Mouse (Mus musculus) brain, embryonic 14.5 days (tissue): ENCODE measurements around the gene Ephb4. TPM values are rescaled to one million over a fixed set of nuclear protein-coding genes. Genes with fewer than 3 reads are reported as not detected.

Experiments used
- DNase-seq: peaks from one replicate; pipeline ENCODE4 v3.0.0-alpha.2; 2011; ENCODE audit warnings: low read depth
- CTCF ChIP-seq: fragments of 200-500 bp; IDR thresholded peaks from 2 replicates; pipeline ENCODE4 v1.5.1; 2012; ENCODE audit warnings: inconsistent platforms, mild to moderate bottlenecking, moderate library complexity, borderline replicate concordance; ENCODE audit not compliant: insufficient read depth, insufficient read length; ENCODE audit errors: extremely low read depth
- POLR2A ChIP-seq: fragments of 200-500 bp; IDR thresholded peaks from 2 replicates; pipeline ENCODE4 v1.6.1; 2012; ENCODE audit warnings: mild to moderate bottlenecking, inconsistent platforms, borderline replicate concordance; ENCODE audit not compliant: poor library complexity, insufficient read depth, insufficient read length, severe bottlenecking; ENCODE audit errors: extremely low read depth
- polyA plus RNA-seq: library from polyadenylated mRNA; depleted of rRNA; stranded (reverse); fragments of >200 nt; gene quantifications from 2 replicates; pipeline ENCODE4 v1.2.3, GENCODE M21; 2012; rRNA removed

The Ephb4 gene
- 15.5 and 18.8 TPM in 2 replicates for polyA plus RNA-seq

DNA sequence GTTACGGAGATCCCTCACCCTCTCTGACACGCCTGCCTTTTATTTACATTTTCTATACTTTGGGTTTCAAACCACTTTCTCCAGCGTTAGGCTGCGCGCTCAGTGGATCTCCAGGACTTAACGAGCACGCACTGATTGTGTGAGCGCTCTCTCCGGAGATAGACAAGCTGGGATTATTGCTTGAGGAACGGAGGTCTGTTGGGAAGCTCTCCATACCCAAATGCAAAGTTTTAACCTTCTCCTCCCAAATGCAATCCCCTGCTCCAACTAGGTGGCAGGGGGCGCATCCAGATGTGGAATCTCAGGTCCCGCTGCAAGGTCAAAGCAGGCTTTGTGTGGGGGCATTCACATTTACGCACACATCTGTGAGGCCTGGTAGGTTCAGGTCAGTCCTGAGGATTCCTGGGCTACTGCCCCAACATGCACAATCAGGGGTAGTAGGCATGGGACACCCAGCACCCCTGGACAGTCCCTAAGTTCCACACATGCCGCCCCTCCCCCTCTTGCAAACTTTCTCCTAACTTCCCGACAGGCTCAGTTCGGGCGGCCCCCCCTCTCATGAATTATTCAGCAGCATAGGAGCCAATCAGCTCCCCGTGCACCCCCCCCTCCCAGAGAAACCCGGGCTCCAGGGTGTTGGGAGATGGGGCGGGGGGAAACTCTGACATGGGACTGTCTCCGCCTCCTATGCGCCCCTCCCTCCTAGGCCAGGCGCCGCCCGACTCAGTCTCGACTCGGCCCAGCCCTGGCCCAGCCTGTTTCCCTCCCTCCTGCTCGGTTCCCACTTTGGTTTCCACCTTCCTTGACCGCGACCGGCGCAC, at the start of gene Ephb4:
Gene Ephb4, plus strand, starts transcription at position 726 of the 821 bp plus-strand sequence.
- TF ChIP-seq CTCF (peak; percentile 19; the same call in 1 of the 2 replicates), POLR2A (peak; percentile 30; the same call in 1 of the 2 replicates)
- DNase-seq = peak; percentile 95

DNA sequence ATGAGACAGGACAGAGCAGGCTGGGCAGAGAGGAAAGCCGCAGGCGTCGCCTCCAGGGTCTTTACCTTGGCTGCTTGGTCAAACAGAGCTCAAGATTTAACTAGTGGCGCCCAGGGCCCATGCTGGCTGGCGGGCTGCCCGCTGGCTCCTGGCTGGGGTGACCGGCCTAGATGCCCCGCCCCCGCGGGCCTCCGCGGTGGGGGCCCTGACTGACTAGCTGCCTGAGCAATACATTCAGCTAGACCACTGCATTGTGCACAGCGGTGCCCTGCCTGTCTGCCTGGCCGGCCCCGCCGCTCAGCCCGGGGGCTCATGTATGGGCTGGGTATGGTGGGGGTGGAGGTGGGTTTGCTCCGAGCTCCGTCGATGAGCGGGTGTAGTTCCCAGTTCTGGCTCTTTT, 48.7 kb upstream of the Ephb4 start:
- peak; percentile 56 for DNase-seq
- TF ChIP-seq POLR2A (no peak), CTCF (no peak)

DNA sequence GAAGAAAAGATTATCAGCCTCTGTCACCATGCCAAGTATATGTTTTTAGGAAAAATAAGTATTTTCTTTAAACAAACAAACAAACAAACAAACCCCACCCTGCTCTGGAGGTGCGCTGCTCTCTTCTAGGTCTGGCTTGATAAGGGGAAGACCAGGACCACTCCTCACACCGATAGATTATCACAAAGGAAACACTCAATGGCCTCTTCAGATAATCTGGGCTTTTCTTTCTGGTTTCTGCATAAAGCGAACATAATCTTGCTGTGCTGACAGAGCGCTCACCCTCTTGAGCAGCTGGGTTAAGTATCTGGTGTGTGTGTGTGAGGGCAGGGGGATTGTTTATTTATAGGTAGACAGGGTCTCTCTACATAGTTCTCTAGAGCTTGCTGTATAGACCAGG, 46.3 kb upstream of the Ephb4 start:
- TF ChIP-seq CTCF (no peak), POLR2A (no peak)
- DNase-seq = no peak

DNA sequence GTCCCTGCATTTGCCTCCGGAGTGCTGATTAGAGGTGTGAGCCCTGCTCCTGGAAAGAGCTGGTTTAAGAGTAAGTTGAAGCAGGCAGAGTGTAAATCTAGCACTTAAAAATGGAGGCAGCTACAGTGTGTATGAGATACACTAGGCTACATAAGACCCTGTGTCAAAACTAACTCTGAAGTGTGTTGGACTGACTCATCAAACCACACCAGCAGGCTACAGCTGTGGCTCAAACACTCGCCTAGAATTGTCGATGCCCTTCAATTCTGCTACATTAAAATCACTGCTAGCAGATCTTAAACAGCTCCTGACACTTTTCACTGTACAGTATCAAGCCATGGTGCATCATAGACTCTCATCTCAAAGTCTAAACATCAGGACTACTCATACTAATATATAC, 45.7 kb upstream of the Ephb4 start:
- DNase-seq = no peak
- TF ChIP-seq CTCF = no peak
- TF ChIP-seq POLR2A = no peak

DNA sequence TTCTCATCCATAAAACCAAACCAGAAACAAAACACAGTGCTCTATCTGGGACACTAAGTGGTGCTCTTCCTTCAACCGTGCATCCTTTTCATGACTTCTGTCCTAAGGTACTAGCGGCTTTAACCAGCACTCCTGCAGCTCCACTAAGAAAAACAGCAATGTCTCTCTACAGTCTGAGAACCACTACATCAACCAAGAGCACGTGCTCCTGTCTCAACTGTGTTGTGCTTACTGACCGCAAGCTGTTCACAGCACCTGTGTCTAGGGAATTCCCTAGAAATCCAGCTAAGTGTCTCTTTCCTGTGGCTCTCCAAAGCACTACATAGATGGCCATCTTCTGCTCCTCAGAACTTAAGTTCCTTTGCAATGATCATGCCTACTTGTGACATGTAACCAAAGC, 45.1 kb upstream of the Ephb4 start:
- TF ChIP-seq POLR2A = no peak
- no peak for TF ChIP-seq CTCF
- DNase-seq = no peak

DNA sequence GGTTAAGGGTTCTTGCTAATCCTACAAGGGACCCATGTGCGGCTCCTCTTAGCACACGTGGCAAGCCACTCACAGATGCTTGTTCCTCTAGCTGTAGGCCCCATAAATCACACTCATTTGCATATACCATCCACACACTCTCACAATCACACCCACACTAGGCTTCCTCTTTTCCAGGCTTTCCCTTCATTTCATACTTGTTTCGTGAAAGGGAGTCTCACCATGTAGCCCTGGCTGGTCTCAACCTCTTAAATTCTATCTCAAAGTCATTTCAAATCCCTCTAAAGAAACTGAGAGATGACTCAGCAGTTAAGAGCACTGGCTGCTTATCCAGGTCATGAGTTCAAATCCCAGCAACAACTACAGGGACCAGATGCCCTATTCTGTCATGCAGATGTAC, 44.1 kb upstream of the Ephb4 start:
- no peak for DNase-seq
- TF ChIP-seq CTCF (no peak), POLR2A (no peak)

DNA sequence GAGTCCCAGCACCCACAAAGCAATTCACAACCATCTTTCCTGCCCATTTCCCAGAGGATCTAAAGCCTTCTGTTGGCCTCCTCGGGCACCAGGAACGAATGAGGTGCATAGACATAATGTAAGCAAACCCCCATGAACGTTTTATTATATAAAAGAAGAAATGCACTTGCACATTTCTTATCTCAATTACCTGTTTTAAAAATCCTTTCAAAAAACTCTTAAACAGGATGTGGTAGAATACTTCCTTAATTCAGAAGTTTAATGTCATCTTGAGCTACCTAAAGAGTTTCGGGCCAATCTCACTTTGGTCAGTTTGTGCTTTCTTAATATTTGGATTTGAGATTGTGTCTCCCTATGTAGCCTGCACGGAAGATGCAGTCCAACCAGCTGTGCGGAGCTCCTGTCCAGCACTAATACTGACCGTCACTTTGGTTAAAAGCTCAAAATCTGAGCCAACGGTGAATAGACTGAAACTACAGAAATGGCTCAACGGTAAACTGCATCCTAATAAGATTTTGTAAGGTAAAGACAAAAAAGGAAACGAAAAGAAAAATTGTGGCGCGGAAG, 43.4 kb upstream of the Ephb4 start:
- no peak for DNase-seq
- TF ChIP-seq POLR2A = 0 out of 2 replicates have a peak, but pooled peaks have one; percentile 0
- no peak for TF ChIP-seq CTCF

DNA sequence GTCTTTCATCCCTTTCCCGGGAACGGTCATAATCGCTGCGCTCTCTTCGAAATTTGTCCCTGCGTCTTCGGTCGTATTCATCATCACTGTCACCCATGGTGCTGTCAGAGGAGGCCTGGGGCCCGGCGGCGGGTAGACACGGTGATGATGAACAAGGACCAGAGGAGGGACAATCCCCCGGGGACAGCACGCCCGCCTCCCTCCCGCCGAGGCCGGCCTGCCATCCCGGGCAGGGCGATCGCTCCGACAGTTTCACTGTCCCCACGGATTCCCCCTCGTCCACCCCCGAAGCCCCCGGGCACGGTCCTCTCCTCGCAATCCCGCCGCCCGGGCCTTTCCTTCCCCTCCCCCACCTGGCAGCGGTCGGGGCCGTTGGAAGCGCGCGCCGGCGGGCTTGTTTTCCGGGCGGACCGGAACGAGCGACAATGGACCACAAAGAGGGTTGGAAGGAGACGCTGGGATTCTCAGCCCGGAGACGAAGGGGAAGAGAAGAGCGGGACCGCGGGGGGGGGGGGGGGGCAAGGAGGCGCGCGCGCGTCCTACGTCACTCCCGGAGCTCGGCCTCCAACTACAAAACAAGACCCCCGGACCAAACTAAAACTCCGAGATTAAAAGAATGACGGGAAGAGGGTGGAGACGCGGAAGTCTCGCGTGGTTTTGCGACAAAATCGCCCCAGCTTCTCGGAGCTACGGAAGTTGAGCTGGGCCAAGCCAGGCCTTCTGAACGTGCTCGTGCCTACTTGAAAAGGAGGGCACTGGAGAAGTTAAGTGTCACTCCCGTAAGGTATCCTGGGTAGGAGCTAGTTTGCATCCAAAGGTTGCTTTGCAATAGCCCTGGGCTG, 42.6 kb upstream of the Ephb4 start, which contains the start of gene Srrt:
Gene Srrt, minus strand, starts transcription at position 604 of the 842 bp plus-strand sequence.
- peak; percentile 99 for DNase-seq

DNA sequence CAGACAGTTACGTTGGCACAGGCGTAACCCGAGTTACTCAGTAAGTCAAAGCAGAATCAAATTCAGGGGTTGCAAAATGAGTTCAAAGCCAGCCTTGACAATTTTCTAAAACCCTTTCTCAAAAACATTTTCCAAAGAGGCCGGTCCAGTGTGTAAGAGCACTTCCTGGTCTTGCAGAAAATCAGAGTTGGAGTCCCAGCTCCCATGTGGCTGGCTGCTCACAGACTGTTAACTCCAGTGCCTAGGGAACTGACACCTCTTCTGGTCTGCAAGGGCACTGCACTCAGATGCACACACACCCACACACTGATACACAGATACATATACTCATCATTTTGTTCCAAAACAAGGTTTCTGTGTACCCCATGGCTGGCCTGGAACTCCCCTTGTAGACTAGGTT, 41.6 kb upstream of the Ephb4 start:
- no peak for DNase-seq
- no peak for TF ChIP-seq POLR2A
- no peak for TF ChIP-seq CTCF

More for the DNA sequence above, 42.6 kb upstream of the Ephb4 start, which contains the start of gene Srrt:
- TF ChIP-seq POLR2A = 0 out of 2 replicates have a peak, but pooled peaks have one; percentile 46
- no peak for TF ChIP-seq CTCF

DNA sequence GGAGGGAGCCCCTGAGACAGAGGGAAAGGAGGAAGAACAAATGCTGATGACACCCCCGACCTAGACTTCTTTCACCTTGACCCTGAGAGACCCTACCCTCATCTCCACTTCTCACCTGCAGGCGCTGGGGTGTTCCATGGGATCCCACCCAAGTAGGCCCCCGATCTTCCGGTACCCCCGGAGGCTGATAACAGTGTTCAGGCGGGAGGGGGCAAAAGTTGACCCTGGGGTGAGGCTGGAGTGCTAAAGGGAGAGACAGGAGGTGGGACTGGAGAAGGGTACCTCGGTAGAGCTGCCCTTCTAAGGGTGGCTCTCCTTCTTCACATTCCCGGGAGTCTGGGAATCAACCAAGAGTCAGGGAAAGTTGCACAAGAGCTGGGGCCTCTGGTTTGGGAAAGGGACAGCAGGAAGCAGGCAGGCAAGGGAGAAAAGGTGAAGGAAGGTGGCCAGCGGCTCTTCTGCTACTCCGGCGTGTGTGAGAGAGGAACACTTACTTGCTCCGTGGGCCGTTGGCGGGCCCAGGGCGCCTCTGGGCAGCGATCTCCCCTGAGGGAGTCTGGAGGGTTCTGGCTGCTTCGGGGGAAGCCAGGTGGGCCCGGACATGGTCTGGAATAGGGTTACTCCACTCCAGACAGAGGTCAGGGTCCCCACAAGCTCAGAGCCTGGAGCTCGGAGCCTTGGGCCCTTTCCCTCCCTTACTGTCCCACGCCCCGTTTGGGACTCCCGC, 36.3 kb upstream of the Ephb4 start:
- TF ChIP-seq POLR2A = peak; percentile 16; the same call in 1 of the 2 replicates
- no peak for TF ChIP-seq CTCF
- DNase-seq = no peak

DNA sequence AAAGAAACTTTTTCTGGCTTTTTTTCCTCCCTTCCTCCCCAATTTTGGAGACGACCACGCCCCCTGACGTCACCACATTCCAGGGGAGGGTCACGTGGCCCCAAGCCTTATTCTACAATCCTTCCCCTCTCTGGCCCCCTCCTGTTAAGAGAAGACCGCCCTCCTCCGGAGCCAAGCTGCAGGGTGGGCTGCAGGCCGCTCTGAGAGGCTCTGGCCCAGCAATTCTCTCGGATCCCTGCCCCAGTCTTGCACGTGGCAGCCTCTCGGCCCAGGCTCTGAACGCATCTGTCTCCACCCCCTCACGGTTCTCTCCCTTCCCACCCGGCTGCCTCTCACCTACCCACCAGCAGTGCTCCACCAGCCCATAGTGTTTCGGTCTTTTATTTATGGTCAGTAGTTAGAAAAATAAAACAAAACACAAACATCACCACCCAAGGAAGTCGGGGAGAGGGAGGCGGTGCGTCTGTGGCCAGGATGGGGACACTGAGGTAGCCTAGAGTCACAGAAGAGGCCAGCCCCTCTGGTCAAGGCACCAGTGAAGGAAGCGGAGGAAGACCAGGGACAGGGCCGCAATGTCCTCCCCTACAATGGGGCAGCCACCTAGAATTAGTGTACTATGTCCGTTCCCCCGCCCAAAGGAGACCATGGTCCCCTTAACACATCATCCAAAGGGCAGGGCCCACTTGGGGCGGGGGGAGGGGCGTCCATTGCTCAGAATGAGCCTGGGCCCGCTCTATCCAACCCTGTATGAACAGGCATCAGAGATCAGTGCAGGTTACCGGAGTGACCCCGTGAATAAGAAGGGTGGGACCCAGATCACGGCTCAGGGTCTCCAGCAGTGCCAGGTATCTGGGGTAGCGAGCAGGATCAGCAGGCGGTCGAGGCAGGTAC, 35.5 kb upstream of the Ephb4 start, which contains the start of gene Trip6:
Gene Trip6, minus strand, starts transcription at position 212 of the 891 bp plus-strand sequence.
- DNase-seq = peak; percentile 95
- TF ChIP-seq POLR2A = no peak
- TF ChIP-seq CTCF = no peak
